Mouse (Mus musculus) heart, postnatal 14 days (tissue): ENCODE measurements around the gene Gm11756. TPM values are rescaled to one million over a fixed set of nuclear protein-coding genes. Genes with fewer than 3 reads are reported as not detected.
"Not testable (repeated sequence)": the region's sequence is repeated elsewhere in the genome, so short reads cannot be mapped to it uniquely, and the experiment has no call there.

Source experiments
- DNase-seq, 2 experiments: peaks; one replicate each; pipeline ENCODE4 v3.0.0; 2021 to 2022
- intact Hi-C: fragments of 180-260 bp; cut with DNase I; formaldehyde crosslinking; loops from one replicate; pipeline ENCODE4 v1.15.1; 2025
- long read RNA-seq, 2 experiments: library from polyadenylated mRNA; stranded (forward); transcript quantifications; one replicate each; pipeline ENCODE4 v2.0.0; 2021
- total RNA-seq, 2 experiments: library from RNA; stranded (reverse); gene quantifications; 2 replicates each; pipeline ENCODE4 v1.2.3; 2021

Gene Gm11756
- total RNA-seq = under 1 TPM; 0.17 to 0.43 TPM
- long read RNA-seq, experiment 1 = 0 reads
- long read RNA-seq, experiment 2, partial matches to known transcripts = 0 of 1 reads
- long read RNA-seq, experiment 2, other reads (novel, unspliced or antisense) = 1 of 1 reads

DNA sequence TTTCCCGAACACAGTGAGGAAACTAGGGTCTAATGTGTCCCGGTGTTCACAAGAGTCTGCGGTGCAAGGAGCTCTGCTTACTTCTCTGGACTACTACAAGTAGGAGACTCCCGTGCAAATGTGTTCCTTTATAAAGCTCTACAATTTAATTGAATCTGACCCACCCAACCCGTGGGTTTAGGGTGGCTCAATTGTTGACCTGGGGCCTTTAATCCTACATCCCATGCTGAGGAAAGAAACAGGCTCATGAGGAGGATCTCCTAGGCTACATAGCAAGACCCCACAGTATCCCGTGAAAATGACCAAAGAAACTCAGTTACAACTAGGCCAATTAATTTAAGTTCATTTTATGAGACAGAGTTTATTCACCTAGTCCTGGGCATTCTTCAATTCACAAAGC is at the start of gene Gm11756:
Gm11756 (minus strand) TSS at position 101 of the 400 bp plus-strand sequence.
- intact Hi-C loops, DNase-seq: not testable (repeated sequence)

DNA sequence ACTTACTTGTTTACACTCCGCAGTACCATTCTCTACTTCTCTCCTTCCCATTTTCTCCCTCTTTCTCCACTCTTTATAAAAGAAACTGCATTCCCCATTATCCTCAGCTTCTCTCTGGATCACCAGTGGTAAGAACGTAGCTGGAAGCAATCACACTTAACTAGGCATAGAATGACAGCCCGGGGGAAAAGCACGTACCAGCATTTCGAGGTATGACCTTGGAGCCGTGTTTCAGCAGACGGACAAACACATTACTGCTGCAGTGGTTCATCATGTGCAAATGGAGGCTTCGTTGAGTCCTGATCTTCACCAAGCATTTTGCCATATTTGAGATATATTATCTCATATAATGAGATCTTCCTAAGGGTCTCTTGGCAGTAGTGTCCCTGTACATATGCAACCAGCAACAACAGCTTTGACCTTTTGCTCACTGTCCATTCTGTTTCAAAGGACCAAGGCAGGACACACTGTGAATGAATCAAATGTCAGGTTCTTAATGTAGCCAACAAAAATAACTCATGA is 29.9 kb upstream of the Gm11756 start, which contains the start of gene 2310002L09Rik:
2310002L09Rik (minus strand) TSS at position 472 of the 522 bp plus-strand sequence.
- intact Hi-C loops = no loop called here
- DNase-seq = no peak

DNA sequence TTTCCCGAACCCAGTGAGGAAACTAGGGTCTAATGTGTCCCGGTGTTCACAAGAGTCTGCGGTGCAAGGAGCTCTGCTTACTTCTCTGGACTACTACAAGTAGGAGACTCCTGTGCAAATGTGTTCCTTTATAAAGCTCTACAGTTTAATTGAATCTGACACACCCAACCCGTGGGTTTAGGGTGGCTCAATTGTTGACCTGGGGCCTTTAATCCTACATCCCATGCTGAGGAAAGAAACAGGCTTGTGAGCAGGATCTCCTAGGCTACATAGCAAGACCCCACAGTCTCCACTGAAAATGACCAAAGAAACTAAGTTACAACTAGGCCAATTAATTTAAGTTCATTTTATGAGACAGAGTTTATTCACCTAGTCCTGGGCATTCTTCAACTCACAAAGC is 14.7 kb downstream of the Gm11756 start, which contains the start of gene Gm13871:
Gm13871 (minus strand) TSS at position 101 of the 400 bp plus-strand sequence.
- intact Hi-C loops, DNase-seq: not testable (repeated sequence)

- DNase-seq, intact Hi-C loops: not testable (repeated sequence)
Measured at GRCm38 (mm10) chr4:73891012-73891411, 29.5 kb downstream of the Gm11756 start, which contains the start of gene Gm11757. TSS of gene Gm11757 (minus strand) at chr4:73891112.

- intact Hi-C loops, DNase-seq: not testable (repeated sequence)
Measured at GRCm38 (mm10) chr4:73876166-73876565, 44.4 kb downstream of the Gm11756 start, which contains the start of gene Gm11758. TSS of gene Gm11758 (minus strand) at chr4:73876266.

Other genes starting within 250 kb of the Gm11756 start
- not detected for gene Gm428, start 237.2 kb downstream of the Gm11756 start, total RNA-seq
- gene Rasef, start 129.8 kb downstream of the Gm11756 start, total RNA-seq = under 1 TPM; 0.49 to 0.53 TPM
- gene Gm11758, start 44.5 kb downstream of the Gm11756 start, total RNA-seq = not detected
- gene Gm11757, start 29.6 kb downstream of the Gm11756 start, total RNA-seq = not detected
- not detected for gene Gm13871, start 14.8 kb downstream of the Gm11756 start, total RNA-seq
- gene 2310002L09Rik, start 30.1 kb upstream of the Gm11756 start, total RNA-seq = 1 to 10 TPM; 4.0 to 7.1 TPM
- gene Frmd3, start 92.7 kb upstream of the Gm11756 start, total RNA-seq = under 1 TPM; 0.10 to 0.17 TPM